Mouse (Mus musculus): ENCODE data around the gene Slc24a4.
A peak's percentile ranks its signal among the peaks of the same experiment; 100 is the strongest.
"Not testable (repeated sequence)": the region's sequence is repeated elsewhere in the genome, so short reads cannot be mapped to it uniquely, and the experiment has no call there.

Slc24a4 gene

DNA sequence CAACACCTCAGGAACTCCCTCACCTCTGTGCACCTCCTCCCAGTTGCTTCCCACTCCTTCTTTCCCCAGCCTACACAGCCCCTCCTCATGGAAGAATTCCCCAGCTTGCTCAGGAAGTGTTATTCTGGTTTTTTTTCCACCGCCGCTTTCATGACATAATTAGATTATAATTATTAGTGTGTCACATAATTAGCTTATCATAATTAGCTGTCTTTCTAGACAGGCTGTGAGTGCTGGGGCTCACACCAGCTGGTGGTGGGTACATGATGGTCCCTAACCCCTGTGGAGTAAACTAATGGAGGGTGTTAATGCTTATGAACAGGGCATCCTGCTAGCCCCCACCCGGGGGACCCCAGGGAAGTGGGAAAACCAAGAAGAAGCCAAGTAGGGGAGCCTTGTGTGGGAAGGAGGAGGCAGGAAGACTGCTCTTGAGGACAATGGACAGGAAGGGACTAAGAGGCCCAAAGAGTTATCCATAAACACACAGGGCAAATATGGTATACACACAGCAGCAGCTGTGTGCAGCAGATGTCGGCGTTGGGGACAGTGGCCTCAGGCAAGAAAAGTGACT lies 38.2 kb downstream of the Slc24a4 start:
- DNase-seq (ENCODE audit: low spot score in 2 of 2): no peak

GRCm38 (mm10) chr12:102167302-102167701 lies 38.8 kb downstream of the Slc24a4 start:
- no peak for DNase-seq (ENCODE audit: low spot score in 2 of 2)

DNA sequence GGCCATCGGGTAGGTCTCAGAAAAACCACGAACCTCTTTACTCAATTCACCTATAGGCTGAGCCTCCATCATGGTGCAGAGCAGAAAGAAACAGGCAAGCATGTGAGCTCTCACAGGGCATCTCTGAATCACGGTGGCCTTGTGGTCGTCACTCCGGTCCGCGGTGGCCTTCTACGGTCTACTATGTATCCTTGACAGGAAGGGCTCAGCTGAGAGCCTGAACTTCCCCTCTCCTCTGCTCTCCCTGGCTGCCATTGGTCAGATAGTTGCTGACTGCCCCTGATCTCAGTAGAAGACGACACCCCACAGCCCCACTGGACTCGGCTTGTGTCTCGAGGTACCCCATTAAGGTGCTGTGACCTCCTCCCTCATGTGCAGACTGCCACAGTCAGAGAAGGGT lies 44.2 kb downstream of the Slc24a4 start:
- DNase-seq (ENCODE audit: low spot score in 2 of 2): no peak

DNA sequence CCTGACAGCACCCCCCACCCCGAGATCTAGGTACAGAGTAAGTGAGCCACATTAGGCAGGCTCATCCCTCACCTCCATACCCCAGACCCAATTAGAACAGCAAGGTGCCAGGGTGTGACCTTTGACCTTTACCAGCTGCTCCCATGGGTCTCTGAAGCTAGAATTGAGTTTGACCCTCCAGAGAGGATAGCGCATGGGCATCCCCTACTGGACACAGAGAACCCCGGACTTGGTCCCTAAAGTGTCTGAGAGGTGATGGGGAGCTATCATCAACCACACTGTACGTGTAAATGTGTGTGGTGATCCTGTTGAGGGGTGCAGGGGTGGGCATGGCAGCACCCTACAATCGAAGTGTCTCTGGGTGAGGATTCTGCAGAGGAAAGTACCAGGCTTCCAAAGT lies 44.8 kb downstream of the Slc24a4 start:
- no peak for DNase-seq (ENCODE audit: low spot score in 2 of 2)

GRCm38 (mm10) chr12:102180371-102181074 lies 52.0 kb downstream of the Slc24a4 start:
- no peak for DNase-seq (ENCODE audit: low spot score in 2 of 2)

DNA sequence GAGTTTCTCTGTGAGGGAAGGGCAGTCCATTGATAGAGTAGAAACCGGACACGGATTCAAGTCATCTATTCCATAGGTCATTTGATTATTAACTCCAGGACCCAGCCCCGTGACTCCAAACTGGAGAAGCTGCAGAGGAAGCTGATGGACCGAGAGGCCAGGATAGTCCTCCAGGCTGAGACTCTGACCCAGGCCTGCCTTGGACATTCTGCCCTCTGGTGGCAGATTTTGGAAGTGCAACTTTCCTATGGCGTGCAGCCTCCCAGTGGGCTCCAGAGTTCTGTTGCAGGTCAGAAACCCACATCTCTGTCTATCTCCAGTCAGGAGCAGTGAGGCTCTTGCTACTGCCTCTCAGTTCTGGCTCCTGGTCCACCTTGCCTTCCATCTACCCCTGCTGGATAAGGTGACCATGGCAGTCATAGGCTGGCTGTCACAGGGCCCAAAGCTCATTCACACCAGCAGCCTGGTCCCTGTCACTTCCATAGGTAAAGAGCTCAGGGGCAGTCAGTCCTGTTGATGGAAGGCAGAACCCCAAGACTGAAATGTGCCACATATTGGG lies 53.3 kb downstream of the Slc24a4 start:
- DNase-seq (ENCODE audit: low spot score in 2 of 2): peak; percentile 20 to 73

GRCm38 (mm10) chr12:102182621-102183020 lies 54.1 kb downstream of the Slc24a4 start:
- no peak for DNase-seq (ENCODE audit: low spot score in 2 of 2)

GRCm38 (mm10) chr12:102183201-102183600 lies 54.7 kb downstream of the Slc24a4 start:
- no peak for DNase-seq (ENCODE audit: low spot score in 2 of 2)

DNA sequence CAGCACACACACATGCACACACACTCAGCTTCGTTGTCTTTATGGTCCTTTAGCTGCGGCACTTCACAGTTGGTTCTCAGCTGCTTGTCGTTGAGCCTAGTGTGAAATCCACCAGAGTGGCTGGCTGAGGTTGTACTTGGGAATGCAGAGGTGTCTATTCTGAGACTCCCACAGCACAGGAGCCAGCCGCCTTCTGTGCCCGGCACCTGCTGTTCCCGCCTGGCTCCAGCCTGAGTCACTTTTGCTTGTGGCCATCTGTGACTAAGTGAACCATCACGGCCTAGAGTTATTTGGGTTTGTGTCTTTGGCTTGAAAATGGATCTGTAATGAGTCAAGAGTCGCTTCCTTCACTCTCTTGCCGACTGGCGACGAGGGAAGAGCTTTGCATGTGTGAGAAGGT lies 62.3 kb downstream of the Slc24a4 start:
- no peak for DNase-seq (ENCODE audit: low spot score in 2 of 2)

DNA sequence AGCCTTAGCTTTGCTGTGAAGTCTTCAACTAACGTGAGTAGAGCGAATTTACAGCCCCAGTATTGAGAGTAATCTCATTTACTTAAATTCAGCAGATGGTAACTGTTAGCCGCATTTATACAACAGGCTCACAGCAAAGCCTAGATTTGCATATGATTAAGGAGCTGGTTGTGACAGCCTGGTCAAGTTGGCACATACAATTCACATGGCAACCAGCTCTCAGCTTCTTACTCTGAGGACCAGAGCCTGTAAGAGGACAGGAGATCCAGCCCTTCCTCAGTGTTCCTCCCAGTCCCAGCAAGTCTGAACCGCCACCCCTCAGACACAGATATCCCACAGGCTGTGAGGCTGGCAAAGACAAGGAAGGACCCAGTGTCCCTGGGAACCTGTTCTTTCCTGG lies 73.0 kb downstream of the Slc24a4 start:
- no peak for DNase-seq (ENCODE audit: low spot score in 2 of 2)

- no peak for DNase-seq (ENCODE audit: low spot score in 2 of 2)
These were observed 74.4 kb downstream of the Slc24a4 start for GRCm38 (mm10) chr12:102202901-102203300.

DNA sequence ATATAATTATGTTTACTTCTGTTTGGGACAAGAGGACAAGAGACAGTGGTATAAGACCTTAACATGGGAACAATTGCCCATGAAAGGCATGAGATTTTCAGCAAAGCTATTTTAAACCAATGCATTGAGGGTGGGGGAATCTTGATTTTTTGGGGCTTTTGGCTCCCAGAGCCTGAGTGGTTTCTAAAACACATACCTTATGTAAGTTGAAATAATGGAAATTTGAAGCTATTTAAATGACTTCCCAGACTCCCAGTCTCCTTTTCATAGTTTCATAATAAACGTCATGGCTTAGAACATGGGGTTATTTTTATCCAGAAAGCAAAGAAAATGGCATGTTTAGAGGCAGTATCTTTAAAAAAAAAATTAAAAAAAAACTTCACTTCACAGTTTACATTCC lies 77.9 kb downstream of the Slc24a4 start:
- no peak for DNase-seq (ENCODE audit: low spot score in 2 of 2)

GRCm38 (mm10) chr12:102207245-102207644 lies 78.7 kb downstream of the Slc24a4 start:
- DNase-seq (ENCODE audit: low spot score in 2 of 2): no peak

GRCm38 (mm10) chr12:102210801-102211200 lies 82.3 kb downstream of the Slc24a4 start:
- no peak for DNase-seq (ENCODE audit: low spot score in 2 of 2)

DNA sequence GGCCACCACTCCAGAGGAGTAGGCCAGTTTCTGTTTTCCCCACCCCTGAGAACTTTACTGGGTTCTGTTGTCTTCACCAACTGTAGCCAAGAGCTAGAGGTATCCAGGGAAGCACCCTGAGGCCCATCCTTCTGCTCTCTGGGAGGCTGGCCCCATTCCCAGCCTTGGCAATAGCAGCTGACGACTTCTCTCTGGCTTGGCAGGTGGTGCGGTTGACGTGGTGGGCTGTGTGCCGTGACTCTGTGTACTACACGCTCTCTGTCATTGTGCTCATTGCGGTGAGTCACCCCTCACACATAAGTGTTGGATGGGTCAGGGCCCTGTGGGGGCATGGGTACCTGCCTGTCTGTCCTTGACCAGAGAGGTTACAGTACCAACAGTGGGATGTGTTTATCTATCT lies 94.9 kb downstream of the Slc24a4 start:
- DNase-seq (ENCODE audit: low spot score in 2 of 2): no peak

DNA sequence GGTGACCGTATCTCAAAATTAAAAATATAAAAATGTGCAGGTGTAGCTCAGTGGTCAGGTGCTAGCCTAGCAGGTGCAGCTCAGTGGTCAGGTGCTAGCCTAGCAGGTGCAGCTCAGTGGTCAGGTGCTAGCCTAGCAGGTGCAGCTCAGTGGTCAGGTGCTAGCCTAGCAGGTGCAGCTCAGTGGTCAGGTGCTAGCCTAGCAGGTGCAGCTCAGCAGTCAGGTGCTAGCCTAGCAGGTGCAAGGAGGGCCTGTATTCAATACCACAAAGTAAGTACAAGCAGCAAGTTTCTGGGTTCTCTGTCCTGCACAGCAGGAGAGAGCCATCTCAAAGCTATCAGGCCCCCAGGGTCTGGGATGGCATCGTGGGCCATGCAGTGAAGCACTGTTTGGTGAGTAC lies 95.6 kb downstream of the Slc24a4 start:
- DNase-seq (ENCODE audit: low spot score in 2 of 2): not testable (repeated sequence)

GRCm38 (mm10) chr12:102225165-102225564 lies 96.6 kb downstream of the Slc24a4 start:
- no peak for DNase-seq (ENCODE audit: low spot score in 2 of 2)

GRCm38 (mm10) chr12:102235551-102235950 lies 107.0 kb downstream of the Slc24a4 start:
- DNase-seq (ENCODE audit: low spot score in 2 of 2): no peak

- DNase-seq (ENCODE audit: low spot score in 2 of 2): no peak
These were observed 107.8 kb downstream of the Slc24a4 start for GRCm38 (mm10) chr12:102236317-102236716.

- DNase-seq (ENCODE audit: low spot score in 2 of 2): no peak
These were observed 113.7 kb downstream of the Slc24a4 start for GRCm38 (mm10) chr12:102242076-102242722.

GRCm38 (mm10) chr12:102243915-102244314 lies 115.4 kb downstream of the Slc24a4 start:
- DNase-seq (ENCODE audit: low spot score in 2 of 2): no peak

DNA sequence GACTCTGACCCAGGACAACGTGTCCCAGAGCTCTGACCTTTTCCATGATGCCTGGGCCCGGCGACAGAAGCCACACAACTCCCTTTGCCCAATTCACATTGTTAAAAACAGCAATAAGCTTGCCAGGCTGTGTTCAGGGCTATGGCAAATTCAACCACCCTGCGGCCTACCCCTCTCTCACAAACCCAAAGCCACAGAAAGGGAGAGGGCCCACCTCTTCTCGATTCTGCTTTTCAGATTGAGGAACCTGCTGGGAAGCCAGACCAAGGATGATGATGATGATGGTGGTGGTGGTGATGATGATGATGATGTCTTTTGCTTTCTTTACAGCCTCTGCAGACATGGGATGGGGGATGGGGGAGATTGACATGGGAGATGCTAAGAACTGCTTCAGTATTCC lies 117.7 kb downstream of the Slc24a4 start:
- DNase-seq (ENCODE audit: low spot score in 2 of 2): no peak

- DNase-seq (ENCODE audit: low spot score in 2 of 2): no peak
These were observed 119.6 kb downstream of the Slc24a4 start for GRCm38 (mm10) chr12:102248104-102248503.

Data from thymus, postnatal 10 days (tissue).